Mouse (Mus musculus): ENCODE measurements around the gene Kpna7. TPM values are rescaled to one million over a fixed set of nuclear protein-coding genes. Genes with fewer than 3 reads are reported as not detected.
A peak's percentile ranks its signal among the peaks of the same experiment; 100 is the strongest.

The Kpna7 gene
- polyA plus RNA-seq, 1 experiment from 2014 or later: not detected

DNA sequence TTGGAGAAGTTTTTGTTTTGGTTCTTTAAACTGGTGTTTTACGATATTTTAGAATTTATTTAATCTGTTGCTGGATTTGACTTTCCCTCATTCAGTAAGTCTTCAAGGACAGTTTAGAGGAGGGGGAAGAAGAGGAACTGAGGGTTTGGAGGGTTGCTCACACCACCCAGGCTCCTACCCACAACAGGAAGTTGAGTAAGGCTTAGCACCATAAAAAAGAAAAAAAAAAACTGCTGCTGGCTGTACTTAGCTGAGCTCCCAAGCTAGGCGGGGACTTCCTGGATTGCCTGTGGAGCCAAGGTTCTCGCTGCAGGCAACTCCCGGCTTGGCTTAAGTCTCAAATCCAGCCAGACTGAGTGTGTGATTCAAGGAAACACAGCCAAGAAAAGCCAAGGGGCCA is 32.5 kb upstream of the Kpna7 start:
- H3K9ac ChIP-seq (replicated peaks): peak overlapping the region; percentile 82; the same call in 1 of the 2 replicates
- peaks cover 5% of the 10 kb centered on the region; the same call in 1 of the 2 replicates for H3K36me3 ChIP-seq (replicated peaks; ENCODE audit: insufficient read depth, low read length)
- ATAC-seq (peak; percentile 14), DNase-seq (peak; percentile 52)
- 9% methylated on average over 4 of the region's 4 CpGs for WGBS (ENCODE audit: insufficient replicate concordance)
- H3K4me3 ChIP-seq (ENCODE audit: low read depth, low read length): peak overlapping the region; percentile 66
- no peaks in the 10 kb centered on the region for H3K9me3 ChIP-seq (ENCODE audit: low read length)
- no peaks in the 10 kb centered on the region for H3K27me3 ChIP-seq (ENCODE audit: insufficient read depth, low read length)
- H3K4me2 ChIP-seq (ENCODE audit: low read depth, low read length): peak overlapping the region; percentile 83
- peaks cover 10% of the 10 kb centered on the region for H3K4me1 ChIP-seq (ENCODE audit: insufficient read depth)
- H3K27ac ChIP-seq (ENCODE audit: low read depth): peak overlapping the region; percentile 90
- TF ChIP-seq EP300 (IDR thresholded peaks at IDR 0.05; ENCODE audit: low read depth) (peak; percentile 56; the same call in 1 of the 2 replicates), CTCF (IDR thresholded peaks at IDR 0.05; ENCODE audit: low read depth) (no peak)

DNA sequence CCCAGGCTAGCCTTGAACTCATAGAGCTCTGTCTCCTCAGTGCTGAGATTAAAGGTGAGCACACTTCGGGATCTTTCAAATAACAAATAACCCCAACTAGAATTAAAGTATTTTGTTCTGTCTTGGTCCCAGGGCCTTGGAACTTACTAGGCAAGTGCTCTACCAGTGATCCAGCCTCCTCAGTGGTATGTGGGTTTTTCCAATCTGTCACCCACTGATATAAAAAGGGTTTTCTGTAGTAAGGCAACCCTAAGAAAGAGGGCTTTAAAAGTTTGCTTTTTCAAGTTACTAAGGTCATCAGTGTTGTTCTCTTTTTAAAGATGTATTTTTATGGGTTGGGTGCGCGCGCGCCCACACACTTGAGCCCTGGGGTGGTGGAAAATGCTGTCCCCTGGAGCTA is 31.9 kb upstream of the Kpna7 start:
- H3K27ac ChIP-seq (ENCODE audit: low read depth): peak overlapping the region; percentile 90
- DNase-seq (no peak), ATAC-seq (no peak)
- H3K9ac ChIP-seq (replicated peaks): peak overlapping the region; percentile 82; the same call in 1 of the 2 replicates
- H3K9me3 ChIP-seq (ENCODE audit: low read length): no peaks in the 10 kb centered on the region
- peaks cover 10% of the 10 kb centered on the region for H3K4me1 ChIP-seq (ENCODE audit: insufficient read depth)
- no peaks in the 10 kb centered on the region for H3K27me3 ChIP-seq (ENCODE audit: insufficient read depth, low read length)
- no peak for TF ChIP-seq EP300 (IDR thresholded peaks at IDR 0.05; ENCODE audit: low read depth)
- no peak for TF ChIP-seq CTCF (IDR thresholded peaks at IDR 0.05; ENCODE audit: low read depth)
- H3K4me2 ChIP-seq (ENCODE audit: low read depth, low read length): peak overlapping the region; percentile 83
- H3K4me3 ChIP-seq (ENCODE audit: low read depth, low read length): peak overlapping the region; percentile 66
- whole genome bisulfite sequencing (ENCODE audit: insufficient replicate concordance): 63% methylated on average over 5 of the region's 5 CpGs
- 0 out of 2 replicates have a peak, but pooled peaks cover 3% of the 10 kb centered on the region for H3K36me3 ChIP-seq (replicated peaks; ENCODE audit: insufficient read depth, low read length)

DNA sequence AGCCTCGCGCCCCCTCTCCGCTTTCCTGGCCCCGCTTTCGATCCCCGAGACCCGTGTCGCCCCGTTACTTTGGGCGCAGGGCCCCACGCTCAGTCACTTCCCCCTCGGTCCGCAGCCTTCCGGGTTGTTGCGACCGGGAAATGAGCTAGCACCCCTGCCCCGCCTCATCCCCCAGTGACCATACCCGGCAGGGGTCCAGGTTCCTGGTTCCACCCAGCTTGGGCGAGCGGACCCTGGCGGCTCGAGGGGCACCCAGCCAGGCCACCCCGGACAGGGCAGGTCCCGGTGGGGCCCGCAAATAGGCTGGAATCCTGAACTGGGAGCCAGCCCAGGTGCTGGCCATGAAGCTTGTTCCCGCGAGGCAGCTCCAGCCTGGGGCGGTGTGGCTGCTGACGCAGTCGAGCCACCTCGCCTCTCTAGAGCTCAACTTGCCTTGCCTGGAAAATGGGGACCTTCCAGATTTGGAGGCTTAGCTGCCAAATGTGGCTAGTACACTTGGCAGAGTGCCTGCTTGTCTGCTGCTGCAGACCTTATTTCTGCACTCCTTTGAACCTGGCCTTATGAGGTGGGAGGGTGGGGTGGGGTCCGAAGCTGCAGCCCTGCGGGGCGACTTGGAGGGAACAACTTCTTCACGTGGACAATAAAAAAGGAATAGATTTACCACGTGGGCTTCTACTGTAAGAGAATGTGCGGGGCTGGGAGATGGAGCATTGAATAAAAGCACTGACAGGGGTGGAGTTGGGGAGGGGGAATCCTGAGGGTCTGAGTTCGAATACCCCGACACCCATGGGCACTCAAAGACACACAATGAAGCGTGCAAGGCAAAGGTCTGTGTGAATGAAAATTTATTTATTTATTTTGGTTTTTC is 31.0 kb upstream of the Kpna7 start:
- Histone ChIP-seq H3K4me2 (ENCODE audit: low read depth, low read length) (peak overlapping the region; percentile 83), H3K4me3 (ENCODE audit: low read depth, low read length) (peak overlapping the region; percentile 66), H3K36me3 (replicated peaks; ENCODE audit: insufficient read depth, low read length) (0 out of 2 replicates have a peak, but pooled peaks cover 3% of the 10 kb centered on the region), H3K27me3 (ENCODE audit: insufficient read depth, low read length) (no peaks in the 10 kb centered on the region), H3K27ac (ENCODE audit: low read depth) (peak overlapping the region; percentile 90), H3K9me3 (ENCODE audit: low read length) (no peaks in the 10 kb centered on the region), H3K9ac (replicated peaks) (peak overlapping the region; percentile 82), H3K4me1 (ENCODE audit: insufficient read depth) (peaks cover 10% of the 10 kb centered on the region)
- 10% methylated on average over 36 of the region's 40 CpGs for WGBS (ENCODE audit: insufficient replicate concordance)
- ATAC-seq (peak; percentile 62), DNase-seq (peak; percentile 74)
- TF ChIP-seq EP300 (IDR thresholded peaks at IDR 0.05; ENCODE audit: low read depth) (no peak), CTCF (IDR thresholded peaks at IDR 0.05; ENCODE audit: low read depth) (no peak)

DNA sequence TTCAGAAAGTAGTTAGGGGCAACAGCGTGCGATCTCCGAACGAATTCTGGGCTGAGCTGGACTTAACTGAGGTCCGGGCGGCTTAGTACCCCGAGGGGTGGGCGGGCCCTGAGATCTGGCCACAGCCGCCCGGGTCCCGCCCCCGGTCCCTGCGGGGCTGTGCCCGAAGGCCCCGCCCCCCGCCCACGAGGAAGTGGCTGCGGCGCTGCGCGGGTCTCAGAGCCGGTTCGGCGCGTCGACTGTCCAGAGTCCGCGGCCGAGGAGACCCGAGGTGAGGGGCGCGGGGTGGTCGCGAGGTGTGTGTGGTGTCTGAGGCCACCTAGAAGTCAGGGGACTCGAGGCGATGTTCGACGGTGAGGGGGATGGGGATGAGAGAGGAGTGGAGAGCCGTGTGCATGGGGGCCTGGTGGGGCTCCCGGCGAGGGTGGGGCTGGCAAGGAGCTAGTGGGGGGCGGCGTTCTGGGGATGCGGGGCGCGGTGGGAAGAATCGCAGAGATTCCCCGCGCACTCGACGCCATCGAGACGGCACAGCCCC is 30.3 kb upstream of the Kpna7 start, which contains the start of gene Arpc1b:
TSS of gene Arpc1b (plus strand) at position 145 of the 535 bp plus-strand sequence.
- Histone ChIP-seq H3K9me3 (ENCODE audit: low read length) (no peaks in the 10 kb centered on the region), H3K27me3 (ENCODE audit: insufficient read depth, low read length) (no peaks in the 10 kb centered on the region), H3K4me3 (ENCODE audit: low read depth, low read length) (peak within 1 kb of the TSS; percentile 66), H3K4me1 (ENCODE audit: insufficient read depth) (peaks cover 10% of the 10 kb centered on the region), H3K27ac (ENCODE audit: low read depth) (peak within 1 kb of the TSS; percentile 90), H3K9ac (replicated peaks) (peak within 1 kb of the TSS; percentile 82), H3K4me2 (ENCODE audit: low read depth, low read length) (peak within 1 kb of the TSS; percentile 83), H3K36me3 (replicated peaks; ENCODE audit: insufficient read depth, low read length) (peaks cover 4% of the 10 kb centered on the region; the same call in 1 of the 2 replicates)
- no peak for TF ChIP-seq CTCF (IDR thresholded peaks at IDR 0.05; ENCODE audit: low read depth)
- TF ChIP-seq EP300 (IDR thresholded peaks at IDR 0.05; ENCODE audit: low read depth): no peak
- peak; percentile 73 for ATAC-seq
- peak; percentile 85 for DNase-seq
- 0% methylated on average over 28 of the region's 53 CpGs for WGBS (ENCODE audit: insufficient replicate concordance)

DNA sequence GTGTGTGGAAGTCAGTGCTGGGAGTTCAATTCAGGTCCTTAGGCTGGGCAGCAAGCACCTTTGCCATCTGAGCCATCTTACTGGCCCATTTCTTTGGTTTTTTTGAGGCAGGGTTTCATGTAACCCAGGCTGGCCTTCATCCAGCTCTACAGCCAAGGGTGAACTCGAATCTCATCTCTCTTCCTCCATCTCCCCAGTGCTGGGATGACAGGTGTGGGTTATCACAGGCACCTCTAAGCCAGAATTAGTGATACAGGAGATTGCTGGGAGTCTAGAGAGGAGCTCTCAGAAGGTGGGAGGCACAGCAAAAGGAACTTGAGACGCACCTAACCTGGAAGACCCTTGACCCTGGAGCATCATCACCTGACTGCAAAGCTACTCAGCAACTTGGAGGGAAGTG is 29.6 kb upstream of the Kpna7 start:
- peak overlapping the region; percentile 90; the same call in 1 of the 2 replicates for H3K27ac ChIP-seq (ENCODE audit: low read depth)
- peak overlapping the region; percentile 66 for H3K4me3 ChIP-seq (ENCODE audit: low read depth, low read length)
- H3K9me3 ChIP-seq (ENCODE audit: low read length): no peaks in the 10 kb centered on the region
- WGBS (ENCODE audit: insufficient replicate concordance): 31% methylated on average over 2 of the region's 2 CpGs
- peak overlapping the region; percentile 82; the same call in 1 of the 2 replicates for H3K9ac ChIP-seq (replicated peaks)
- no peaks in the 10 kb centered on the region for H3K27me3 ChIP-seq (ENCODE audit: insufficient read depth, low read length)
- peaks cover 10% of the 10 kb centered on the region for H3K4me1 ChIP-seq (ENCODE audit: insufficient read depth)
- DNase-seq (no peak), ATAC-seq (no peak)
- H3K36me3 ChIP-seq (replicated peaks; ENCODE audit: insufficient read depth, low read length): peaks cover 8% of the 10 kb centered on the region; the same call in 1 of the 2 replicates
- H3K4me2 ChIP-seq (ENCODE audit: low read depth, low read length): peak overlapping the region; percentile 83
- TF ChIP-seq EP300 (IDR thresholded peaks at IDR 0.05; ENCODE audit: low read depth) (no peak), CTCF (IDR thresholded peaks at IDR 0.05; ENCODE audit: low read depth) (no peak)

DNA sequence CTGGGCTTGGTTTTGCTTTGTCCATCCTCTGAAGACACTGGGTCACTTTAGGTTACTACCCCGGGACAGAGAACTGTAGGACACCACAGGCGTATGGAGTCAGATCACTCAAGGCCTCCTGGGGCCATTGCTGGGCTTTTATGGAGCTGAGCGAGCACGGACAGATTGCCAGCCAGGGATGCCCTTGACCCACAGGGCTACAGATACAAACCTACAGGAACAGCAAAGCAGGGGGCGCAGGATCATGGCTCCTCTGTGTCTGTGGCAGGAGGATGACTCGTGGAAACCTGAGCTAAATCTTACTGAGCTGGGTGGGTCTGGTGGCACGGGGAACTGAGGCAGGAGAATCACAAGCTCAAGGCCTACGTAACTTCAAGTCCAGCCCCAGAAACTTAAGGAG is 28.7 kb upstream of the Kpna7 start:
- Histone ChIP-seq H3K27me3 (ENCODE audit: insufficient read depth, low read length) (no peaks in the 10 kb centered on the region), H3K27ac (ENCODE audit: low read depth) (no peak overlapping the region), H3K36me3 (replicated peaks; ENCODE audit: insufficient read depth, low read length) (peaks cover 12% of the 10 kb centered on the region; the same call in 1 of the 2 replicates), H3K4me1 (ENCODE audit: insufficient read depth) (peaks cover 10% of the 10 kb centered on the region), H3K4me2 (ENCODE audit: low read depth, low read length) (no peak overlapping the region), H3K4me3 (ENCODE audit: low read depth, low read length) (no peak overlapping the region), H3K9me3 (ENCODE audit: low read length) (no peaks in the 10 kb centered on the region), H3K9ac (replicated peaks) (no peak overlapping the region)
- DNase-seq (no peak), ATAC-seq (no peak)
- 75% methylated on average over 8 of the region's 8 CpGs for WGBS (ENCODE audit: insufficient replicate concordance)
- TF ChIP-seq EP300 (IDR thresholded peaks at IDR 0.05; ENCODE audit: low read depth) (no peak), CTCF (IDR thresholded peaks at IDR 0.05; ENCODE audit: low read depth) (no peak)

Measured in liver, postnatal 0 days (tissue).